Mouse (Mus musculus) layer of hippocampus, postnatal 25 days (tissue): ENCODE measurements around the gene Abat. TPM values are rescaled to one million over a fixed set of nuclear protein-coding genes. Genes with fewer than 3 reads are reported as not detected.

ENCODE experiments used
- DNase-seq, 2 experiments: peaks; one replicate each; pipeline ENCODE4 v3.0.0; 2022; ENCODE audit warnings: mixed read lengths in 2 of 2, low spot score in 1 of 2; ENCODE audit errors: extremely low spot score in 1 of 2
- microRNA-seq, 2 experiments: library from miRNA; unstranded; fragments of <30 nt; microRNA quantifications; one replicate each; pipeline ENCODE4 v1.2.0; 2021
- total RNA-seq, 2 experiments: library from RNA; stranded (reverse); gene quantifications; 2 replicates each; pipeline ENCODE4 v1.2.3; 2021

Abat gene
- total RNA-seq, 2 experiments from 2014 or later = 136 to 146 TPM

GRCm38 (mm10) chr16:8666452-8666851 lies 153.2 kb downstream of the Abat start:
- DNase-seq = no peak

- no peak for DNase-seq
Observed at GRCm38 (mm10) chr16:8667261-8667660, 154.0 kb downstream of the Abat start.

GRCm38 (mm10) chr16:8667814-8668213 lies 154.6 kb downstream of the Abat start:
- DNase-seq = no peak

- DNase-seq = no peak
Observed at GRCm38 (mm10) chr16:8668386-8668785, 155.2 kb downstream of the Abat start.

GRCm38 (mm10) chr16:8669432-8669831 lies 156.2 kb downstream of the Abat start:
- no peak for DNase-seq

- DNase-seq = no peak
Observed at GRCm38 (mm10) chr16:8670041-8671035, 157.1 kb downstream of the Abat start.

Small RNAs within 50 kb of the gene (microRNA-seq; reads per million reads assigned to microRNA genes)
- 0 reads per million in 2 experiments for gene Gm22137

Other genes starting within 250 kb of the Abat start
- gene Tmem114, start 88.3 kb upstream of the Abat start, total RNA-seq = 1 to 10 TPM; 7.1 to 8.0 TPM
- 10 to 100 TPM; 22.1 to 26.5 TPM for gene Mettl22, start 42.6 kb upstream of the Abat start, total RNA-seq
- gene Pmm2, start 124.2 kb downstream of the Abat start, total RNA-seq = 10 to 100 TPM; 27.1 to 35.4 TPM
- gene Tmem186, start 124.3 kb downstream of the Abat start, total RNA-seq = 10 to 100 TPM; 11.4 to 11.6 TPM
- 10 to 100 TPM; 24.0 to 27.4 TPM for gene Carhsp1, start 158.7 kb downstream of the Abat start, total RNA-seq
- gene Gm5767, start 167.3 kb downstream of the Abat start, total RNA-seq = not detected